Mouse (Mus musculus): ENCODE data around the gene Cfd. TPM values are rescaled to one million over a fixed set of nuclear protein-coding genes. Genes with fewer than 3 reads are reported as not detected.

Cfd gene
- polyA plus RNA-seq, 1 experiment from 2014 or later, result not detected

DNA sequence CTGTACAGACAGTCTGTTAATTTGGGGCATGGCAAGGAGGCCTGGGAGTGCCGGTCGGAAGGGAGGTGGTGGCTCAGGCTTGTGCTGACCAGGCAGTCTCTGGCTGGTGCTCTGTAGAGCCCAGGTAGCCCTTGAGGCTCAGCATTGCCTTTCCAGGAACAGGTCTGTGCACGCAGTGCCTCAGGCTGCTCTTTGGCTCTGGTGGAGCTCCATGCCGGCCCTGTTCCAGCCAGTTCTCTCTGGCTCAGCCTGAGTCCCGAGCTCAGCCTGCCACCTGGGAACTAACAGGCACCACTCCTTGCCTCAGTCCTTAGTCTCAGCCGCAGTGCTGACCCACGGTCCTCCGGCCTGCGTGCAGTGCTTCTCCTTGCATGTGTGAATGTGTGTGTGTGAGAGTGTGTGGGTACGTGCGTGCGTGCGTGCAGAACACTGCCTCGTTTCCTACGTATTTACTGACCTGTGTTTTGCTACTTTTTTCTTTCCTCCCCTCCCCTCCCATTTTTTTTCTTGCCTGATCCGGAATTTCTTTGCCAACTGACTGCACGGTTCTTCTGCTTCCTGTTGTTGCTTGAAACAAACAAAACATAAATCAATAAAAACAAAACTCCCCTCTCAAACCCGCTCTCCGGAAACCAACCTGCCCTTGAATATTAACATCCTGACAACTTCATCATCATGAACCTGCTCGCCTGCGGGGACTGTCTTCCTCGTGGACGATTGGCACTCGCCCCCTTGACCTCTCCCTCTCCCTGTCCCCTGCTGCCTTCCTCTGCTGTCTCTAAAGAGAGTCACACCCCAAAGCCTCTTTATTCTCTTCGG, 29.2 kb upstream of the Cfd start:
- Histone ChIP-seq H3K4me2 (no peak overlapping the region), H3K4me1 (replicated peaks) (peaks cover 40% of the 10 kb centered on the region), H3K4me3 (replicated peaks) (no peak overlapping the region), H3K9ac (no peak overlapping the region), H3K9me3 (replicated peaks) (no peaks in the 10 kb centered on the region), H3K27me3 (no peaks in the 10 kb centered on the region), H3K36me3 (replicated peaks) (peaks cover 88% of the 10 kb centered on the region), H3K27ac (replicated peaks) (no peak overlapping the region)
- ATAC-seq (ENCODE audit: insufficient read depth), result no peak
- WGBS (ENCODE audit: insufficient replicate concordance), result 86% methylated on average over 25 of the region's 25 CpGs

DNA sequence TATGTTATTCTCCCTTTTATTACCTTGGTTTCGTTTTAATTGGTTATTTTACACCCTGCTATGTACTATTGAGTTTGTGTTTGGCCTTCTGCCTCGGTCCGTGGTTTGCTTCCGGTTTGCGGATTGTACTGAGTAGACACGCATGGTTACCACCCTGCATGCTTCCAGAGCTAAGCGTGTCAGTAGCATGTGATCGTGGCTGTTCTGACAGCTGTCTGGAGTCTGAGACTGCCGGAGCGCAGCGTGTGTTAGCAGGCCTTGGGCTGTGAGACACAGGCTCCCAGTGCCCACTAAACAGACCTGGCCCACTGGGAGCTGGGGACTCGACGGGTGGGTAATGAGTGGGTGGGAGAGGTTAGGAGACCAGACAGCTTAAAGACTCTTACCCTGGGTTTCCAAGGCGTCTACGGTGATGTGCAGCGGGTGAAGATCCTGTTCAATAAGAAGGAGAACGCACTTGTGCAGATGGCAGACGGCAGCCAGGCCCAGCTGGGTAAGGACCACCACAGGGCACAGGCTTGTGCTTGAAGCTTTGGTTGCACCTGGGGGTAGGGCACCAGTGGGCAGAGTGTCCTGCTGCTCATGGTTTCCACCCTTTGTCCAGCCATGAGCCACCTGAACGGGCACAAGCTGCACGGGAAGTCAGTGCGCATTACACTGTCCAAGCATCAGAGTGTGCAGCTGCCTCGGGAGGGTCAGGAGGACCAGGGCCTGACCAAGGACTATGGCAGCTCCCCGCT, 28.4 kb upstream of the Cfd start:
- H3K4me3 ChIP-seq (replicated peaks), result no peak overlapping the region
- WGBS (ENCODE audit: insufficient replicate concordance), result 89% methylated on average over 23 of the region's 23 CpGs
- no peaks in the 10 kb centered on the region for H3K9me3 ChIP-seq (replicated peaks)
- H3K9ac ChIP-seq, result no peak overlapping the region
- ATAC-seq (ENCODE audit: insufficient read depth), result no peak
- H3K36me3 ChIP-seq (replicated peaks), result peaks cover 80% of the 10 kb centered on the region
- no peak overlapping the region for H3K27ac ChIP-seq (replicated peaks)
- no peaks in the 10 kb centered on the region for H3K27me3 ChIP-seq
- no peak overlapping the region for H3K4me2 ChIP-seq
- H3K4me1 ChIP-seq (replicated peaks), result peaks cover 33% of the 10 kb centered on the region

DNA sequence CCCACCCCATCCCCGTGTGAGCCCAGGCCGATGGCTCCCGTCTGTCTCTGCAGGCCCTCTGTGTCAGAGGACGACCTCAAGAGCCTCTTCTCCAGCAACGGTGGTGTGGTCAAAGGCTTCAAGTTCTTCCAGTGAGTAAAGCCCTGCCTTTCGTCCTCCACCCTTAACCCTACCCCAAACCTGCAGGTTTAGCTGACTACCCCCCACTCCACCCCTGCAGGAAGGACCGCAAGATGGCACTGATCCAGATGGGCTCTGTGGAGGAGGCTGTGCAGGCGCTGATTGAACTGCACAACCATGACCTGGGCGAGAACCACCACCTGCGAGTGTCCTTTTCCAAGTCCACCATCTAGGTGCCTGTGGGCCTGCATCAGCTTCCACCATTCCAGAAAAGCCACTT, 27.7 kb upstream of the Cfd start:
- 80% methylated on average over 10 of the region's 10 CpGs for WGBS (ENCODE audit: insufficient replicate concordance)

DNA sequence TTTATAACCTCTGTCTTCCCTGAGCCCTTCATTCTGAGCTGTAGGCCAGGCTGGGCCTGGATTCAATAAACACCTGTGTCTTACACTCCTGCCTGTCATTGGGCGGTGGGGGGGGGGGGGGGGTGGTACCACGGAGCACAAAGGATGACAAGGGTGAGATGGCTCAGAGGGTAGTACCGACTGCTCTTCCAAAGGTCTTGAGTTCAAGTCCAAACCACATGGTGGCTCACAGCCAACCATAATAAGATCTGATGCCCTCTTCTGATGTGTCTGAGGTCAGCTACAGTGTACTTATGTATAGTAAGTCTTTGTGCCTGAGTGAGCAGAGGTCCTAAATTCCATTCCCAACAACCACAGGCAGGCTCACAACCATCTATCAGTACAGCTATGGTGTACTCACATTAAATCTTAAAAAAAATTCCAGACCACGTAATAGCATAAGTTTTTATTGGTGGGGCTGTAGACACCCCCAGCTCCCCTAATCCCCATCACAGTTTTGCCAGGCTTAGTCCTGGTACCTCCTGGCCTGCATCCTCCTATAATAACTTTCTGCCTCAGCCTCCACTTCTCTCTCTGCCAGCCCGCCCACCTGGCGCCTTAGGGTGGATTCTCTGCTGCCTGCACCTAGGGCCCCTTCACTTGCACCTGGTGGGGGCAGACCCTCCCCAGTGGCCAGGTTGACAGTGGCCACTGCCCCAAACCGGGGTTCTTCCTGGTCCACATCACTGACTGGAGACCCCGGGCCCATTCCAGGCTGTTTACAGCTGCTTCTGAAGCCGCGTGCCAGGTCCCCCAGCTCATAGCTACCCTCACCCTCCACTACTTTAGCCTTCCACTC, 26.1 kb upstream of the Cfd start:
- no peak overlapping the region for H3K9ac ChIP-seq
- no peaks in the 10 kb centered on the region for H3K9me3 ChIP-seq (replicated peaks)
- peaks cover 57% of the 10 kb centered on the region for H3K36me3 ChIP-seq (replicated peaks)
- 61% methylated on average over 10 of the region's 10 CpGs for WGBS (ENCODE audit: insufficient replicate concordance)
- peaks cover 12% of the 10 kb centered on the region for H3K4me1 ChIP-seq (replicated peaks)
- H3K27ac ChIP-seq (replicated peaks), result no peak overlapping the region
- no peak overlapping the region for H3K4me2 ChIP-seq
- no peak for ATAC-seq (ENCODE audit: insufficient read depth)
- no peak overlapping the region for H3K4me3 ChIP-seq (replicated peaks)
- no peaks in the 10 kb centered on the region for H3K27me3 ChIP-seq

More for the DNA sequence above, 27.7 kb upstream of the Cfd start:
- no peaks in the 10 kb centered on the region for H3K9me3 ChIP-seq (replicated peaks)
- no peak for ATAC-seq (ENCODE audit: insufficient read depth)
- no peak overlapping the region for H3K4me2 ChIP-seq
- peaks cover 73% of the 10 kb centered on the region for H3K36me3 ChIP-seq (replicated peaks)
- no peak overlapping the region for H3K27ac ChIP-seq (replicated peaks)
- peaks cover 26% of the 10 kb centered on the region for H3K4me1 ChIP-seq (replicated peaks)
- no peak overlapping the region for H3K9ac ChIP-seq
- H3K27me3 ChIP-seq, result no peaks in the 10 kb centered on the region
- H3K4me3 ChIP-seq (replicated peaks), result no peak overlapping the region

DNA sequence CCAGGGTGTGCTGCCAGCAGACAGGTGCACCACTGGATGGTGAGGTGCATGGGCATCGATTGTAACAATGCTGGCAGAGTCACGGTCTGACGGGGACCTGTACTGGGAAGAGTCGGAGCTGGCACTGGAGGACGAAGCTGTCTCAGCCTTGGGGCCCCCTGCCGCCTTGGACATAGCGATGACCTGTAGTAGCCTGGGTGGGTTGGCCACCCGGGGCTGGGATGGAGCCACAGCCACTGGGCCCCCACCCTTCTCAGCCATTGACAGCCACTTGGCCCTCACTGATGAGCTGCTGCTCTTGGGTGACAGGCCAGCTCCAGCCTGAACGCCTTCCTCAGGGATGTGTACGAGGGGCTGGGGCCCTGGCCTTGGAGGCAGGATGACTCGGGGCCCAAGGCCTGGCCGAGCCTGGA, 25.5 kb upstream of the Cfd start:
- H3K9ac ChIP-seq, result no peak overlapping the region
- H3K27me3 ChIP-seq, result no peaks in the 10 kb centered on the region
- no peak overlapping the region for H3K4me3 ChIP-seq (replicated peaks)
- no peak overlapping the region for H3K27ac ChIP-seq (replicated peaks)
- whole genome bisulfite sequencing (ENCODE audit: insufficient replicate concordance), result 62% methylated on average over 12 of the region's 12 CpGs
- H3K9me3 ChIP-seq (replicated peaks), result no peaks in the 10 kb centered on the region
- ATAC-seq (ENCODE audit: insufficient read depth), result 0 out of 2 replicates have a peak, but pooled peaks have one; percentile 6
- H3K4me2 ChIP-seq, result no peak overlapping the region
- H3K36me3 ChIP-seq (replicated peaks), result peaks cover 50% of the 10 kb centered on the region
- peaks cover 8% of the 10 kb centered on the region for H3K4me1 ChIP-seq (replicated peaks)

DNA sequence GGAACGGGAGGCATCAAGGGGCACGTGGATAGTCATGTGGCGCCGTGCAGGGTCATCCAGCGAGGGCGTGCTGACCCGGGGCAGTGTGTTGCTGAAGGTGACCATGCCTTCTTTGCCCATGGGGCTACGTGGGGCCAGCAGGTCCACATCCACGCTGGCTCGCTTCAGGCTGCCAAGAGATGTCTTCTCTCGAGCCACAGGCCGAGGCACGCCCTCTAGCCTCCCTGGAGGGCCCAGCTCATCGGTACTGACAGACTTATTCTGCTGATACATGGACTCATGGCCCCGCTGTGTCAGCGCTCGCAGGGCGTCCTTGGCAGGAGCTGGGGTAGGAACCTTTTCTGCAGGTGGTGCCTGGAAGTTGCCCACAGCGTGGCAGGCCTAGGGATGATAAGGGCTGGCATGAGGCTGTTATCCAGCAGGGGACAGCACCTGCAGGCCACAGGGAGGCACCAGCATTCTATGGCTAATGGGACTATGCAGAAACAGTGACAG, 24.8 kb upstream of the Cfd start:
- Histone ChIP-seq H3K27me3 (no peaks in the 10 kb centered on the region), H3K4me2 (no peak overlapping the region), H3K4me3 (replicated peaks) (no peak overlapping the region), H3K9me3 (replicated peaks) (no peaks in the 10 kb centered on the region), H3K27ac (replicated peaks) (no peak overlapping the region), H3K36me3 (replicated peaks) (peaks cover 44% of the 10 kb centered on the region), H3K9ac (no peak overlapping the region), H3K4me1 (replicated peaks) (peaks cover 6% of the 10 kb centered on the region)
- WGBS (ENCODE audit: insufficient replicate concordance), result 62% methylated on average over 19 of the region's 19 CpGs
- ATAC-seq (ENCODE audit: insufficient read depth), result no peak

DNA sequence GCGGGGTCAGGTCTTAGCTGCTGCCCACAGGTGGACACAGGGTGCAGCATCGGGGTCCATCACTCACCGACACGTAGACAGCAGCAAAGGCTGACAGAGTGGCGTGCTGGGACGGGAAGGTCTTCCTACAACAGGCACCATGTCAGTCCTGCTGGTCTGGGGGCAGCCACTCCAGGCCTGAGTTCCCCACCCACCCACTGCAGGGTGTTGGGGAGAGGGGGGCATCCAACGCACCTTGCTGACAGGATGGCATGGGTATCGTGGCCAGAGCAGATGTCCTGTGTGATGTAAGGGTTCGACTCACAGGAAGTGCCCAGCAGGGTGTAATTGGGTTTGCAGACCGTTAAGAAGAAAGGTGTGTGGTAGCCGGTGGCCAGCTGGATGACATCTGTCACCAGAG, 24.1 kb upstream of the Cfd start:
- H3K36me3 ChIP-seq (replicated peaks), result peaks cover 36% of the 10 kb centered on the region

DNA sequence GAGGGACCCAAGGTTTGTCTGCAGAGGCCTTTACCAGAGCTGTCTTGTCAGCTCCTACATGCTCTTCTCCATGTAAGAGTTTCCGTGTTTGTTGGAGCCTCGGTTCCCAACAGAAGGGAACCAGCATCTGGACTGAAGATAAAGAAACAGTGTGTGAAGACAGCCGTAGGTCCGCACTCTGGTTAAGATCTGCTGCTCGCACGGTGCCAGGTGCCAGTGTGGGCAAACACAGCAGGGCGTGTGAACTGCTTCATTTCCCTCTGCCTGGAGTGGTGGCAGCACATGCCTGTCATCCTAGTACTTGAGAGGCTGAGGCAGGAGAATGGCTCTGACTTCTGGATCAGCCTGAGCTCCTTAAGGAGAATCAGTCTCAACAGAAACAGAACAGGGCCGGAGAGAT, 18.8 kb upstream of the Cfd start:
- Histone ChIP-seq H3K4me2 (no peak overlapping the region), H3K4me1 (replicated peaks) (peaks cover 19% of the 10 kb centered on the region), H3K27me3 (peaks cover 41% of the 10 kb centered on the region), H3K4me3 (replicated peaks) (no peak overlapping the region), H3K27ac (replicated peaks) (no peak overlapping the region), H3K9ac (no peak overlapping the region), H3K36me3 (replicated peaks) (no peaks in the 10 kb centered on the region), H3K9me3 (replicated peaks) (no peaks in the 10 kb centered on the region)
- WGBS (ENCODE audit: insufficient replicate concordance), result 77% methylated on average over 8 of the region's 8 CpGs
- ATAC-seq (ENCODE audit: insufficient read depth), result no peak

More for the DNA sequence above, 24.1 kb upstream of the Cfd start:
- ATAC-seq (ENCODE audit: insufficient read depth), result no peak
- Histone ChIP-seq H3K27me3 (peaks cover 4% of the 10 kb centered on the region; the same call in 1 of the 2 replicates), H3K4me1 (replicated peaks) (peaks cover 6% of the 10 kb centered on the region), H3K27ac (replicated peaks) (no peak overlapping the region), H3K9ac (no peak overlapping the region), H3K9me3 (replicated peaks) (no peaks in the 10 kb centered on the region), H3K4me3 (replicated peaks) (no peak overlapping the region), H3K4me2 (no peak overlapping the region)
- 77% methylated on average over 11 of the region's 11 CpGs for WGBS (ENCODE audit: insufficient replicate concordance)

DNA sequence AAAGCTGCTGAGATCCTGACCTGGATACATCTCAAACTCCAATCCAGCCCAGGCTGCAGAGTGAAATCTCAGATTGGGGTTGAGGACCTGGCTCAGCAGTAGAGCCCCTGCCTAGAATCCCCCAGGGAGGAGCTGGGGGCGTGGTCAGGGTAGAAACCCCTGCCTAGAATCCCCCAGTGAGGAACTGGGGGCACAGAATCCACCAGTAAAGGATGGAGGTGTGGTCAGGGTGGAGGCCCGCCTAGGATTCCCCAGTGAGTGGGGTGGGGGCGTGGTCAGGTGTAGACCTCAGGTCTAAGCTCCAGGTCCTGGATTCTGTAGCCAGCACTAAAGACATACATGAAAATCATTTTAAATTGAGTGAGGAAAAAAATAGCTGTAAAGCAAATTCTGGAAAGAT, 17.8 kb upstream of the Cfd start:
- WGBS (ENCODE audit: insufficient replicate concordance), result 33% methylated on average over 3 of the region's 3 CpGs
- Histone ChIP-seq H3K9ac (no peak overlapping the region), H3K9me3 (replicated peaks) (no peaks in the 10 kb centered on the region), H3K27me3 (peaks cover 46% of the 10 kb centered on the region), H3K4me2 (no peak overlapping the region), H3K4me1 (replicated peaks) (peaks cover 28% of the 10 kb centered on the region), H3K27ac (replicated peaks) (no peak overlapping the region), H3K36me3 (replicated peaks) (no peaks in the 10 kb centered on the region), H3K4me3 (replicated peaks) (no peak overlapping the region)
- no peak for ATAC-seq (ENCODE audit: insufficient read depth)

DNA sequence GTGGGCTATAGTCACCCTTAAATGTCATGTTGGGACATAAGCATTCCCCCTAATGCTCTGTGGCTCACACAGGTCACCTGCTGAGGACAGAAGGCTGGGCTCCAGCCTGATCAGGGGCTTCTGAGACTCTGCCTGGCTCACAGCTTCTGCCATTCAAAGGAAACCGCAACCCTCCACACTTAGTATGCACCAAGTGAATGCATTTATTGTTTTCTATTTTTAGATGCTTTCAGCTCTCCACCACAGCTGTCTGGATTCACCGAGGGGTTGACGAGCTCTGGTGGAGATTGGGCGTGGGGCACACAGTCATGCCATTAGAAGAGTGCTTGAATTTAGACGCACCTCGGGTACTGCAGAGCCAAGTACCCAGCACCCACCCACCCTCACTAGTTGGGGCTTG, 17.3 kb upstream of the Cfd start:
- H3K27me3 ChIP-seq, result peaks cover 49% of the 10 kb centered on the region
- ATAC-seq (ENCODE audit: insufficient read depth), result no peak
- peak overlapping the region; percentile 75; the same call in 1 of the 2 replicates for H3K4me2 ChIP-seq
- WGBS (ENCODE audit: insufficient replicate concordance), result 8% methylated on average over 6 of the region's 6 CpGs
- no peak overlapping the region for H3K27ac ChIP-seq (replicated peaks)
- H3K9me3 ChIP-seq (replicated peaks), result no peaks in the 10 kb centered on the region
- peak overlapping the region; percentile 55 for H3K4me3 ChIP-seq (replicated peaks)
- no peak overlapping the region for H3K9ac ChIP-seq
- peaks cover 31% of the 10 kb centered on the region for H3K4me1 ChIP-seq (replicated peaks)
- H3K36me3 ChIP-seq (replicated peaks), result no peaks in the 10 kb centered on the region

Measured in liver, embryonic 15.5 days (tissue).